Mouse (Mus musculus) stomach, postnatal 0 days (tissue): Measurements from ENCODE around the gene Ces2c. TPM values are rescaled to one million over a fixed set of nuclear protein-coding genes. Genes with fewer than 3 reads are reported as not detected.

Experiments used
- ATAC-seq: fragments of 200-750 bp; cut with Nextera tagmentation; 2 replicates; pipeline ENCODE4 v1.8.0; 2017; ENCODE audit not compliant: low FRiP score, low TSS enrichment
- DNase-seq: peaks from one replicate; pipeline ENCODE4 v3.0.0-alpha.2; 2016; ENCODE audit warnings: low spot score
- H3K27ac ChIP-seq: fragments of 300-500 bp; sonication (generic); replicated peaks from 2 replicates; pipeline ENCODE4 v1.5.1; 2014; ENCODE audit warnings: mild to moderate bottlenecking, control low read depth
- H3K27me3 ChIP-seq: fragments of 300-500 bp; sonication (generic); 2 replicates; pipeline ENCODE4 v1.6.1; 2014; ENCODE audit warnings: low read length; ENCODE audit not compliant: control insufficient read depth, insufficient read depth
- H3K36me3 ChIP-seq: fragments of 300-500 bp; sonication (generic); 2 replicates; pipeline ENCODE4 v1.6.1; 2014; ENCODE audit warnings: low read length, mixed read lengths; ENCODE audit not compliant: control insufficient read depth, insufficient read depth
- H3K4me1 ChIP-seq: fragments of 300-500 bp; sonication (generic); replicated peaks from 2 replicates; pipeline ENCODE4 v1.6.1; 2014; ENCODE audit warnings: antibody characterized with exemption; ENCODE audit not compliant: control insufficient read depth, insufficient read depth
- H3K4me2 ChIP-seq: fragments of 300-500 bp; sonication (generic); replicated peaks from 2 replicates; pipeline ENCODE4 v1.6.1; 2014; ENCODE audit warnings: low read depth, mild to moderate bottlenecking, control low read depth, moderate library complexity
- H3K4me3 ChIP-seq: fragments of 300-500 bp; sonication (generic); 2 replicates; pipeline ENCODE4 v1.5.1; 2014; ENCODE audit warnings: low read depth, low read length, control low read depth
- H3K9ac ChIP-seq: fragments of 300-500 bp; sonication (generic); 2 replicates; pipeline ENCODE4 v1.6.1; 2014; ENCODE audit warnings: mild to moderate bottlenecking, low read length, control low read depth, mixed read lengths
- H3K9me3 ChIP-seq: fragments of 300-500 bp; sonication (generic); 2 replicates; pipeline ENCODE4 v1.6.1; 2016; ENCODE audit warnings: low read length; ENCODE audit not compliant: control insufficient read depth
- CTCF ChIP-seq: IDR thresholded peaks from 2 replicates; pipeline ENCODE4 v1.5.1; 2016; ENCODE audit warnings: antibody characterized with exemption, low read depth, mild to moderate bottlenecking, moderate library complexity
- EP300 ChIP-seq: optimal IDR thresholded peaks from 2 replicates; pipeline ENCODE3; 2016; ENCODE audit warnings: antibody characterized with exemption
- WGBS: fragments of 180-500 bp; shearing (Covaris S2); extraction: QIAGEN DNeasy Blood & Tissue Kit; methylation state at CpG from one replicate; pipeline ENCODE4 v1.1.7; 2014; 5-methylcytosine and 5-hydroxymethylcytosine counted together
- polyA plus RNA-seq: library from polyadenylated mRNA; unstranded; fragments of >200 nt; fragmentation: Nextera tagmentation; extraction: Ambion mirVana; gene quantifications from 2 replicates; pipeline ENCODE4 v1.2.1, GENCODE M21; 2015

Gene Ces2c
- polyA plus RNA-seq, 1 experiment from 2014 or later = 113 TPM

DNA sequence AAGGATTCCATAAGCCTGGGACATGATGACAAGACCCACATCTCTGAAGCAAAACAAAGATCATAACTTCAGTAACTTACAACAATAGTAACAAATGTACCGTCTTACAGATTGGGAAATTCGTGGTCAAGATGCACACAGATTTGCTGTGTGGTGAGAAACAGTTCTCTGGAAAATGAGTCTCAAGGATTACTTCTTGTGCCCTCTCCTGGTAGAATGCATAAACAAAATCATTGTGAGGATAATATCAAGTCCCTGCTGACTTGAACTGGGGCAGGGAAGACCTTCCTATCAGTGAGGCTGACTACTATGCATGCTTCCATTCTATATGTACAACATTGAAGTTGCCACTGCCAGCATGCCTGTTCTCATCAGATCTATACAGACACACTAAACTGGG lies 54.9 kb downstream of the Ces2c start:
- no peaks in the 10 kb centered on the region for H3K9me3 ChIP-seq
- no peaks in the 10 kb centered on the region for H3K4me1 ChIP-seq
- WGBS = 79% methylated on average over 2 of the region's 2 CpGs
- ATAC-seq (no peak), DNase-seq (no peak)
- H3K36me3 ChIP-seq = no peaks in the 10 kb centered on the region
- no peak overlapping the region for H3K4me2 ChIP-seq
- no peak overlapping the region for H3K4me3 ChIP-seq
- H3K27me3 ChIP-seq = no peaks in the 10 kb centered on the region
- no peak for TF ChIP-seq EP300
- peak; percentile 46 for TF ChIP-seq CTCF
- H3K27ac ChIP-seq = no peak overlapping the region
- H3K9ac ChIP-seq = no peak overlapping the region

Other genes starting within 250 kb of the Ces2c start
- gene Cdh16, start 222.7 kb upstream of the Ces2c start, polyA plus RNA-seq = 0.30 TPM in 2 replicates
- 10.3 and 12.8 TPM in 2 replicates for gene Rrad, start 215.7 kb upstream of the Ces2c start, polyA plus RNA-seq
- gene Ciao2b, start 205.1 kb upstream of the Ces2c start, polyA plus RNA-seq = 71.2 and 76.1 TPM in 2 replicates
- 1.4 and 2.0 TPM in 2 replicates for gene Ces2a, start 113.1 kb upstream of the Ces2c start, polyA plus RNA-seq
- 20.0 and 23.2 TPM in 2 replicates for gene Ces2b, start 15.5 kb upstream of the Ces2c start, polyA plus RNA-seq
- gene Ces2e, start 79.2 kb downstream of the Ces2c start, polyA plus RNA-seq = 2.4 and 2.6 TPM in 2 replicates
- 2.6 and 3.3 TPM in 2 replicates for gene Ces2f, start 100.3 kb downstream of the Ces2c start, polyA plus RNA-seq
- gene Ces2g, start 114.7 kb downstream of the Ces2c start, polyA plus RNA-seq = 27.0 and 33.5 TPM in 2 replicates
- gene Ces2h, start 153.8 kb downstream of the Ces2c start, polyA plus RNA-seq = not detected in 2 replicates
- gene Ces3a, start 201.5 kb downstream of the Ces2c start, polyA plus RNA-seq = 0.96 and 1.3 TPM in 2 replicates
- gene Ces3b, start 236.7 kb downstream of the Ces2c start, polyA plus RNA-seq = not detected in 2 replicates